Mouse (Mus musculus): ENCODE results near the gene Slc30a4. TPM values are rescaled to one million over a fixed set of nuclear protein-coding genes. Genes with fewer than 3 reads are reported as not detected.

Gene Slc30a4
- polyA plus RNA-seq, 1 experiment from 2014 or later: 6.2 TPM

MicroRNAs within 50 kb of the gene (microRNA counts, 519-probe panel; counts per million panel counts)
- 104 counts per million, percentile 35 among the panel's probes with 10 or more counts for microRNA mmu-miR-147

Small RNAs within 50 kb of the gene (microRNA-seq; reads per million reads assigned to microRNA genes)
- gene Mir147: 5.5 reads per million, percentile 23 among the genes with 10 or more reads in this experiment

Other genes with a start within 250 kb of the Slc30a4 start
- 0.07 and 0.08 TPM in 2 replicates for gene Gm14085, start 217.7 kb downstream of the Slc30a4 start, polyA plus RNA-seq (2015; fragmentation: Nextera tagmentation; extraction: Ambion mirVana)
- 83.1 and 98.7 TPM in 2 replicates for gene Gatm, start 91.4 kb downstream of the Slc30a4 start, polyA plus RNA-seq (2015; fragmentation: Nextera tagmentation; extraction: Ambion mirVana)
- gene AA467197, start 65.7 kb downstream of the Slc30a4 start, polyA plus RNA-seq (2015; fragmentation: Nextera tagmentation; extraction: Ambion mirVana): not detected in 2 replicates
- gene Bloc1s6, start 35.8 kb upstream of the Slc30a4 start, polyA plus RNA-seq (2015; fragmentation: Nextera tagmentation; extraction: Ambion mirVana): 59.4 and 63.5 TPM in 2 replicates
- 19.9 and 27.0 TPM in 2 replicates for gene Sqor, start 62.6 kb upstream of the Slc30a4 start, polyA plus RNA-seq (2015; fragmentation: Nextera tagmentation; extraction: Ambion mirVana)